Mouse (Mus musculus) limb, embryonic 11.5 days (tissue): Measurements from ENCODE around the gene Rdm1. TPM values are rescaled to one million over a fixed set of nuclear protein-coding genes. Genes with fewer than 3 reads are reported as not detected.

Source experiments
- ATAC-seq: fragments of 200-750 bp; cut with Nextera tagmentation; 2 replicates; pipeline ENCODE4 v1.8.0; 2017; ENCODE audit warnings: low read depth; ENCODE audit not compliant: insufficient number of reproducible peaks, low FRiP score, low TSS enrichment
- DNase-seq: peaks from one replicate; pipeline ENCODE4 v3.0.0-alpha.2; 2015; ENCODE audit warnings: low spot score
- H3K27ac ChIP-seq: fragments of 300-500 bp; sonication (generic); replicated peaks from 2 replicates; pipeline ENCODE4 v1.5.1; 2014; ENCODE audit warnings: low read depth, mild to moderate bottlenecking, low read length
- H3K27me3 ChIP-seq: fragments of 300-500 bp; sonication (generic); 2 replicates; pipeline ENCODE4 v1.6.1; 2014; ENCODE audit warnings: mild to moderate bottlenecking, low read length, mixed read lengths; ENCODE audit not compliant: control insufficient read depth, insufficient read depth
- H3K36me3 ChIP-seq: fragments of 300-500 bp; sonication (generic); 2 replicates; pipeline ENCODE4 v1.6.1; 2014; ENCODE audit warnings: mild to moderate bottlenecking, low read length, moderate library complexity, mixed read lengths; ENCODE audit not compliant: control insufficient read depth, insufficient read depth
- H3K4me1 ChIP-seq: fragments of 300-500 bp; sonication (generic); 2 replicates; pipeline ENCODE4 v1.6.1; 2014; ENCODE audit warnings: low read length, mixed read lengths; ENCODE audit not compliant: control insufficient read depth, insufficient read depth
- H3K4me2 ChIP-seq: fragments of 300-500 bp; sonication (generic); 2 replicates; pipeline ENCODE4 v1.6.1; 2014; ENCODE audit warnings: low read depth, mild to moderate bottlenecking, moderate library complexity; ENCODE audit not compliant: severe bottlenecking
- H3K4me3 ChIP-seq: fragments of 300-500 bp; sonication (generic); 2 replicates; pipeline ENCODE4 v1.5.1; 2014; ENCODE audit warnings: low read depth, low read length
- H3K9ac ChIP-seq: fragments of 300-500 bp; sonication (generic); 2 replicates; pipeline ENCODE4 v1.6.1; 2014; ENCODE audit warnings: mild to moderate bottlenecking, low read length
- H3K9me3 ChIP-seq: fragments of 300-500 bp; sonication (generic); 2 replicates; pipeline ENCODE4 v1.6.1; 2016; ENCODE audit warnings: low read length; ENCODE audit not compliant: control insufficient read depth
- whole genome bisulfite sequencing: fragments of 180-500 bp; shearing (Covaris S2); extraction: QIAGEN DNeasy Blood & Tissue Kit; methylation state at CpG from one replicate; pipeline ENCODE4 v1.1.7; 2014; 5-methylcytosine and 5-hydroxymethylcytosine counted together
- polyA plus RNA-seq: library from polyadenylated mRNA; unstranded; fragments of >200 nt; fragmentation: Nextera tagmentation; extraction: Ambion mirVana; gene quantifications from 2 replicates; pipeline ENCODE4 v1.2.1, GENCODE M21; 2014

The Rdm1 gene
- polyA plus RNA-seq, 1 experiment from 2014 or later = 31.0 TPM

- Histone ChIP-seq H3K9me3 (no peaks in the 10 kb centered on the region), H3K27ac (no peak overlapping the region), H3K4me2 (no peak overlapping the region), H3K4me3 (no peak overlapping the region), H3K27me3 (no peaks in the 10 kb centered on the region), H3K9ac (no peak overlapping the region), H3K36me3 (no peaks in the 10 kb centered on the region), H3K4me1 (peaks cover 3% of the 10 kb centered on the region; the same call in 1 of the 2 replicates)
- ATAC-seq = no peak
- DNase-seq = no peak
- 38% methylated on average over 11 of the region's 11 CpGs for WGBS
These were observed 16.6 kb upstream of the Rdm1 start for GRCm38 (mm10) chr11:101610445-101610844.

- no peak overlapping the region for H3K4me3 ChIP-seq
- H3K4me2 ChIP-seq = no peak overlapping the region
- H3K9me3 ChIP-seq = no peaks in the 10 kb centered on the region
- peaks cover 14% of the 10 kb centered on the region for H3K4me1 ChIP-seq
- no peak overlapping the region for H3K27ac ChIP-seq
- H3K27me3 ChIP-seq = no peaks in the 10 kb centered on the region
- no peaks in the 10 kb centered on the region for H3K36me3 ChIP-seq
- DNase-seq (no peak), ATAC-seq (no peak)
- WGBS = 72% methylated on average over 6 of the region's 6 CpGs
- H3K9ac ChIP-seq = no peak overlapping the region
These were observed 13.4 kb upstream of the Rdm1 start for GRCm38 (mm10) chr11:101613596-101613995.

DNA sequence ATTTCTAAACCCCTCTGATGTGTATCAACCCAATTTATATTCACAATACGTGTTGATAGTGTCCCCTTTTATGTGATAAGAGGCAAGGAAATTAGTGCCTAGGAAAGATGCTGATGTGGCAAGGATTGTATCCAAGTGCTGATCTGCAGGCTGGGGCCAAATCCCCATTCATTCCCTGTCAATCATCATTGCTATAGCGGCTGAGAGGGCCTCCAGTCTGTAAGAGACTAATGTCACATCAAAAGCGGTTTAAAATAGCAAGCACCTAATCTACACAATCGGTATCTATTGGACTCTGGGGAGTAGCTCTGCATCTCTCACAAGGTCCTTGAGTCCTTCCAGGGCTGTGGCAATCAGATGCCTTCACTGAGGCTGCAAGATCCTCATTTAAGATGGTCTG, 12.9 kb upstream of the Rdm1 start:
- Histone ChIP-seq H3K27me3 (no peaks in the 10 kb centered on the region), H3K4me3 (no peak overlapping the region), H3K36me3 (no peaks in the 10 kb centered on the region), H3K4me1 (peaks cover 14% of the 10 kb centered on the region), H3K4me2 (no peak overlapping the region), H3K9me3 (no peaks in the 10 kb centered on the region), H3K9ac (no peak overlapping the region), H3K27ac (no peak overlapping the region)
- ATAC-seq = no peak
- WGBS = 79% methylated on average over 4 of the region's 4 CpGs
- DNase-seq = no peak

GRCm38 (mm10) chr11:101615380-101615779, 11.6 kb upstream of the Rdm1 start:
- H3K36me3 ChIP-seq = no peaks in the 10 kb centered on the region
- WGBS = 86% methylated on average over 6 of the region's 6 CpGs
- DNase-seq (no peak), ATAC-seq (no peak)
- no peaks in the 10 kb centered on the region for H3K27me3 ChIP-seq
- no peaks in the 10 kb centered on the region for H3K9me3 ChIP-seq
- peaks cover 14% of the 10 kb centered on the region for H3K4me1 ChIP-seq
- no peak overlapping the region for H3K9ac ChIP-seq
- no peak overlapping the region for H3K4me2 ChIP-seq
- H3K4me3 ChIP-seq = no peak overlapping the region
- H3K27ac ChIP-seq = no peak overlapping the region

DNA sequence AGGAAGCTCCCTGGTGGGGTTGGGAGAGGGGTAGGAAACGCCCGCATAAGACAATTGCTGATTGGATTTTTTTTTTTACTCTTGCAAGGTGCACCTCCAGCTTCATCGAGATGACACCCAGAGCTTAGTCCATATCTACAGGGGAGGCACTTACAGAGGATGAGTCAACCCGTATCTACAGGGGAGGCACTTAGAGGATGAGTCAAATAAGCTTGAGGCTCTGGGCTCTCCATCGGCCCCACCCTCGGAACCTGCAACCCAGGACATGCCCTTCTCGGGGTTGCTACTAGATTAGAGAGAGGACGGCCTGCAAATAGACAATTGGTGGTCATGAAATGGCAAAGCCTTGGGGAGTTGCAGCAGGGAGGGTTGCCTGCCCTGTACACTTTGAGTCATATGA, 10.9 kb upstream of the Rdm1 start:
- no peaks in the 10 kb centered on the region for H3K27me3 ChIP-seq
- no peak overlapping the region for H3K9ac ChIP-seq
- H3K27ac ChIP-seq = no peak overlapping the region
- peaks cover 11% of the 10 kb centered on the region for H3K4me1 ChIP-seq
- no peaks in the 10 kb centered on the region for H3K36me3 ChIP-seq
- ATAC-seq (no peak), DNase-seq (no peak)
- no peak overlapping the region for H3K4me2 ChIP-seq
- 92% methylated on average over 8 of the region's 8 CpGs for WGBS
- no peak overlapping the region for H3K4me3 ChIP-seq
- no peaks in the 10 kb centered on the region for H3K9me3 ChIP-seq

DNA sequence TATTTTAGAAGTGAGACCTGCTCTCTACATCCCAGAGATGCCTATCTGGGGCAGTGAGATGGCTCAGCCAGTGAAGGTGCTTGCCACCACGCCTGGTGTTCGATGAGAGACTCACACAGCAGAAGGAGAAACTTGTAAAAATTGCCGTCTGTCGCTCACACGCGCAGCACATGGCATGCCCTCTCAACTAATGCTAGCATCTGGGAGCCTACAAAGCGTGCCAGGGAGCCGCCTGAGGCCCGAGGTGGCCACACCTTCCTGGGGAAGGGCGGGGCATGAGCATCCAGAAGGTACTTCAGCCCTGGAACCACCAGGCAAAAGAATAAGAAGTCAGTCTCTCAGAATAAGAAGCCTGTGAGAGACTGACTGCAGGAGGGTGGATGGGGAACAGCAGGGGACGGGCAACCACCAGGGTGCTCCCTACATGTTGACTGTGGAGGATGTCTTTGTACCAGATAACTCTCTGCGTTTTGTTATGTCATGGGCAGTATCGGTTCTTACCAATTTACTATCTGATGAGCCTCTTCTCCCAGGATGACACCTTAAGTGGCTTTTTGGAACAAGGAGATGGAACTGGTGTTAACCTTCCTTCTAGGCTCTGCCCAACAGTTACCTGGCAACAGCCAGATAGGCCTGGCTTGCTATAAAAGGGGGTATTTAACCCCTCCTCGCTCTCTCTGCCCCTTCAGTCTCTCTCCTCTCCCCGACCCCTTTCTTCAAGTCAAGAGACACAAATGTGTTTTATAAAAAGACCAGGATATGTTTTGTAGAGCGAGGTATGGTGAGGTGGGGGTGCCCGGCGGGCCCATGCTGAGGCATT, 9.8 kb upstream of the Rdm1 start:
- no peak overlapping the region for H3K9ac ChIP-seq

DNA sequence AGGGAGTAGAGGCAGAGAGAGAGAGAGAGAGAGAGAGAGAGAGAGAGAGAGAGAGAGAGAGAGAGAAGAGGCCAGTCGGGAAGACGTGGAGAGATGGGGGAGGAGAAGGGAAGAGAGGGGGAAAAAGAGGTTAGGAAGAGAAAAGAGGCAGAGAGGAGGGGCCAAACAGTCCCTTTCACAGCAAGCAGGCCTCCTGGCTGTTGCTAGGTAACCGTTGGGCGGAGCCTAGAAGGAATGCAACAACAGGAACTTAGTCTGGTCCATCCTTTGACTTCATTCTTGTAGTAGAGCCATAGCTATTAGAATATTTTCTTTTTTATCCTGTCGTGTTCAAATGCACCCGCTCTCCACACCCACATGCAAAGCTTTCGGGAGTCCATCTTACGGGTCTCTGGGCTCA, 9.1 kb upstream of the Rdm1 start:
- H3K27ac ChIP-seq = 0 out of 2 replicates have a peak overlapping the region, but pooled peaks have one; percentile 42
- no peaks in the 10 kb centered on the region for H3K27me3 ChIP-seq
- no peak for ATAC-seq
- no peaks in the 10 kb centered on the region for H3K9me3 ChIP-seq
- peak; percentile 80 for DNase-seq
- H3K4me3 ChIP-seq = no peak overlapping the region
- peak overlapping the region; percentile 24; the same call in 1 of the 2 replicates for H3K4me2 ChIP-seq
- H3K9ac ChIP-seq = no peak overlapping the region
- H3K4me1 ChIP-seq = peaks cover 11% of the 10 kb centered on the region
- no peaks in the 10 kb centered on the region for H3K36me3 ChIP-seq
- 12% methylated on average over 8 of the region's 8 CpGs for WGBS

More for the DNA sequence above, 9.8 kb upstream of the Rdm1 start:
- Histone ChIP-seq H3K4me3 (no peak overlapping the region), H3K4me1 (peaks cover 11% of the 10 kb centered on the region), H3K27ac (no peak overlapping the region), H3K27me3 (no peaks in the 10 kb centered on the region), H3K9me3 (no peaks in the 10 kb centered on the region), H3K36me3 (no peaks in the 10 kb centered on the region), H3K4me2 (peak overlapping the region; percentile 13; the same call in 1 of the 2 replicates)
- DNase-seq = peak; percentile 36
- ATAC-seq = no peak
- 20% methylated on average over 18 of the region's 18 CpGs for WGBS

DNA sequence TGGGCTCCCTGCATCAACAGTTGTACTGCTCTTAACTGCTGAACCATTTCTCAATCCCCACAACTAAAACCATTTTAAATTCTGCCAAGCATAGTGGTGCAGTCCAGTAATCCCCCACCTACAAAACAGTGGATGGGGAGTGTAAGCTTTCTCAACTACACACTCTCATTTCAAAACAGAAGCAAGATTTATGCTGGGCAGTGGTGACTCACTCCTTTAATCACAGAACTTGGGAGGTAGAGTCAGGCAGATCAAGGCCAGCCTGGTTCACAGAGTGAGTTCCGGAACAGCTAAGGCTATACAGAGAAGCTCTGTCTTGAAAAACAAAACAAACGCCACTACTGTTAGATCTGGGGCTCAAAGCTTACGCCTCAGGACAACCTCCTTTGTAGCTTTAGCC, 8.4 kb upstream of the Rdm1 start:
- no peaks in the 10 kb centered on the region for H3K36me3 ChIP-seq
- no peak overlapping the region for H3K9ac ChIP-seq
- H3K4me3 ChIP-seq = no peak overlapping the region
- DNase-seq (no peak), ATAC-seq (no peak)
- WGBS = 87% methylated on average over 3 of the region's 3 CpGs
- no peak overlapping the region for H3K27ac ChIP-seq
- H3K27me3 ChIP-seq = no peaks in the 10 kb centered on the region
- no peaks in the 10 kb centered on the region for H3K9me3 ChIP-seq
- no peak overlapping the region for H3K4me2 ChIP-seq
- peaks cover 11% of the 10 kb centered on the region for H3K4me1 ChIP-seq
